Mouse (Mus musculus) E14TG2a.4 (cell line): ENCODE data around the gene Ppid.

ENCODE experiments used
- CTCF ChIP-seq: conservative IDR thresholded peaks from 2 replicates; pipeline ENCODE4 v1.5.1; 2014; ENCODE audit warnings: low read length
- POU5F1 ChIP-seq: IDR thresholded peaks from 2 replicates; pipeline ENCODE4 v1.6.1; 2014; ENCODE audit warnings: low read length, borderline replicate concordance

GRCm38 (mm10) chr3:79628561-79629415 lies 37.6 kb downstream of the Ppid start, which contains the start of gene 4930579G24Rik:
- no peak for TF ChIP-seq CTCF
- no peak for TF ChIP-seq POU5F1
